Mouse (Mus musculus) small intestine, adult 2 months (tissue): ENCODE measurements around the gene Pctp.

Experiments
- CTCF ChIP-seq: fragments of 200-500 bp; IDR thresholded peaks from 2 replicates; pipeline ENCODE4 v1.5.1; 2012; ENCODE audit warnings: low read depth, mild to moderate bottlenecking, control low read depth, inconsistent platforms, low read length, moderate library complexity, mixed read lengths; ENCODE audit not compliant: insufficient replicate concordance, insufficient read length; ENCODE audit errors: extremely low read depth
- POLR2A ChIP-seq: fragments of 200-500 bp; IDR thresholded peaks from 2 replicates; pipeline ENCODE4 v1.6.1; 2012; ENCODE audit warnings: low read depth, mild to moderate bottlenecking, control low read depth, inconsistent platforms, low read length, moderate library complexity

- TF ChIP-seq CTCF: no peak
- no peak for TF ChIP-seq POLR2A
Observed at GRCm38 (mm10) chr11:89978353-89978831, 24.3 kb downstream of the Pctp start.
